Mouse (Mus musculus) stomach, postnatal 0 days (tissue): ENCODE measurements at regions not wholly inside any gene's neighbourhood (a gene's known extent, or its start where the extent isn't known, plus 50 kb on each side); places are given as distances from the start of the nearest gene placed in this dataset.

ENCODE experiments used
- ATAC-seq: fragments of 200-750 bp; cut with Nextera tagmentation; 2 replicates; pipeline ENCODE4 v1.8.0; 2017; ENCODE audit not compliant: low FRiP score, low TSS enrichment
- DNase-seq: peaks from one replicate; pipeline ENCODE4 v3.0.0-alpha.2; 2016; ENCODE audit warnings: low spot score
- H3K27ac ChIP-seq: fragments of 300-500 bp; sonication (generic); replicated peaks from 2 replicates; pipeline ENCODE4 v1.5.1; 2014; ENCODE audit warnings: mild to moderate bottlenecking, control low read depth
- H3K27me3 ChIP-seq: fragments of 300-500 bp; sonication (generic); 2 replicates; pipeline ENCODE4 v1.6.1; 2014; ENCODE audit warnings: low read length; ENCODE audit not compliant: control insufficient read depth, insufficient read depth
- H3K36me3 ChIP-seq: fragments of 300-500 bp; sonication (generic); 2 replicates; pipeline ENCODE4 v1.6.1; 2014; ENCODE audit warnings: low read length, mixed read lengths; ENCODE audit not compliant: control insufficient read depth, insufficient read depth
- H3K4me1 ChIP-seq: fragments of 300-500 bp; sonication (generic); replicated peaks from 2 replicates; pipeline ENCODE4 v1.6.1; 2014; ENCODE audit warnings: antibody characterized with exemption; ENCODE audit not compliant: control insufficient read depth, insufficient read depth
- H3K4me2 ChIP-seq: fragments of 300-500 bp; sonication (generic); replicated peaks from 2 replicates; pipeline ENCODE4 v1.6.1; 2014; ENCODE audit warnings: low read depth, mild to moderate bottlenecking, control low read depth, moderate library complexity
- H3K4me3 ChIP-seq: fragments of 300-500 bp; sonication (generic); 2 replicates; pipeline ENCODE4 v1.5.1; 2014; ENCODE audit warnings: low read depth, low read length, control low read depth
- H3K9ac ChIP-seq: fragments of 300-500 bp; sonication (generic); 2 replicates; pipeline ENCODE4 v1.6.1; 2014; ENCODE audit warnings: mild to moderate bottlenecking, low read length, control low read depth, mixed read lengths
- H3K9me3 ChIP-seq: fragments of 300-500 bp; sonication (generic); 2 replicates; pipeline ENCODE4 v1.6.1; 2016; ENCODE audit warnings: low read length; ENCODE audit not compliant: control insufficient read depth
- CTCF ChIP-seq: IDR thresholded peaks from 2 replicates; pipeline ENCODE4 v1.5.1; 2016; ENCODE audit warnings: antibody characterized with exemption, low read depth, mild to moderate bottlenecking, moderate library complexity
- EP300 ChIP-seq: optimal IDR thresholded peaks from 2 replicates; pipeline ENCODE3; 2016; ENCODE audit warnings: antibody characterized with exemption
- WGBS: fragments of 180-500 bp; shearing (Covaris S2); extraction: QIAGEN DNeasy Blood & Tissue Kit; methylation state at CpG from one replicate; pipeline ENCODE4 v1.1.7; 2014; 5-methylcytosine and 5-hydroxymethylcytosine counted together

- no peak for DNase-seq
These were observed 153.3 kb upstream of the Cdh11 start for GRCm38 (mm10) chr8:102938771-102939170.

DNA sequence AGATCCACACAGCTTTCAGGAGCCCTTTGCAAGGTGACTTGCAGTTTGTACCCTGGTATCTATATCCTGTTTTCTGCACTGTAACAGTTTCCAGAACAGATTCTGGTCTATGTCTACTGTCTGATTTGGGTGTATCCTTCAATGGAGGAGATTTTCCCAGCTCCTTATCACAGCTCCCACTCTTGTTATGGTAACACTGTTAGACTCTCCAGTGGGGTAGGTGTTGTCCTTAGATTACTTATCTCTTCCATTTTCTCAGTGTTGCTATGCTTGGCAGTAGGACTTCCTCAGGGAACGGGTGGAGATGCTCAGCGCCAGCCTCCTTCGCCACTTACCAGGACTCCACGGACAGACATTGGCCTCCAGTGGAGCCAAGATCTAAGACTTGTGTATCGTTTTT is 160.1 kb upstream of the Cdh11 start:
- H3K27me3 ChIP-seq, result no peaks in the 10 kb centered on the region
- no peaks in the 10 kb centered on the region for H3K36me3 ChIP-seq
- no peak overlapping the region for H3K9ac ChIP-seq
- DNase-seq (no peak), ATAC-seq (no peak)
- WGBS, result 81% methylated on average over 5 of the region's 5 CpGs
- TF ChIP-seq EP300, result no peak
- no peak for TF ChIP-seq CTCF
- no peak overlapping the region for H3K27ac ChIP-seq
- no peaks in the 10 kb centered on the region for H3K9me3 ChIP-seq
- no peak overlapping the region for H3K4me3 ChIP-seq
- H3K4me1 ChIP-seq, result no peaks in the 10 kb centered on the region
- no peak overlapping the region for H3K4me2 ChIP-seq

More at GRCm38 (mm10) chr8:102938771-102939170, 153.3 kb upstream of the Cdh11 start:
- no peaks in the 10 kb centered on the region for H3K36me3 ChIP-seq
- no peak overlapping the region for H3K4me3 ChIP-seq
- H3K27me3 ChIP-seq, result no peaks in the 10 kb centered on the region
- ATAC-seq, result no peak
- H3K27ac ChIP-seq, result no peak overlapping the region
- no peak overlapping the region for H3K9ac ChIP-seq
- no peaks in the 10 kb centered on the region for H3K4me1 ChIP-seq
- WGBS, result 87% methylated on average over 2 of the region's 2 CpGs
- H3K4me2 ChIP-seq, result no peak overlapping the region
- H3K9me3 ChIP-seq, result no peaks in the 10 kb centered on the region
- no peak for TF ChIP-seq EP300
- TF ChIP-seq CTCF, result no peak

DNA sequence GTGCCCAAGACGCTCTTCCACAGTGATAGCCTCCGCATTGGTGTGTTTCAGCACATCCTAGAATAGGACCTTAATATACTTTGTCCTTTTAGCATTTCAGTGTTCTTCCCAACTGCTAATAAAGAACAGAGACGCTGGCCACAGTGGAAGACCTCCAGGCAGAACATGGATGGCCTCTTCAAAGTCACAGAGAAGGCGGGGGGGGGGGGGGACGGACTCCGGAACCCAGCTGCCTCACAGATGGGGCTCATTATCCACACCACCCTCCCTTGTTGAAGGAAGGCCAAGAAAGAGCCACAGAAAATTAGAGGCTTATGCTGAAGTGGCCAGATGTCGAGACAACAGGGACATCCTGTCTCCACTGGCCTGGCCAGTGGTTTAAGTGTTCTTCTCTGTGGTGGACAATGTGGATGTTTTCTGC is 192.7 kb upstream of the Cdh11 start:
- Histone ChIP-seq H3K27ac (no peak overlapping the region), H3K4me2 (no peak overlapping the region), H3K9ac (no peak overlapping the region), H3K36me3 (no peaks in the 10 kb centered on the region), H3K4me3 (no peak overlapping the region), H3K4me1 (no peaks in the 10 kb centered on the region), H3K9me3 (no peaks in the 10 kb centered on the region), H3K27me3 (no peaks in the 10 kb centered on the region)
- no peak for ATAC-seq
- TF ChIP-seq CTCF (no peak), EP300 (no peak)
- WGBS, result 59% methylated on average over 7 of the region's 7 CpGs
- no peak for DNase-seq

GRCm38 (mm10) chr8:102983220-102983909 is 197.9 kb upstream of the Cdh11 start:
- H3K4me3 ChIP-seq, result no peak overlapping the region
- no peaks in the 10 kb centered on the region for H3K36me3 ChIP-seq
- H3K4me2 ChIP-seq, result no peak overlapping the region
- H3K27ac ChIP-seq, result no peak overlapping the region
- no peaks in the 10 kb centered on the region for H3K27me3 ChIP-seq
- DNase-seq (no peak), ATAC-seq (no peak)
- 51% methylated on average over 3 of the region's 3 CpGs for WGBS
- no peak for TF ChIP-seq EP300
- no peak for TF ChIP-seq CTCF
- no peaks in the 10 kb centered on the region for H3K4me1 ChIP-seq
- no peaks in the 10 kb centered on the region for H3K9me3 ChIP-seq
- H3K9ac ChIP-seq, result no peak overlapping the region

- Histone ChIP-seq H3K9me3 (no peaks in the 10 kb centered on the region), H3K4me3 (no peak overlapping the region), H3K9ac (no peak overlapping the region), H3K4me1 (no peaks in the 10 kb centered on the region), H3K27me3 (no peaks in the 10 kb centered on the region), H3K36me3 (no peaks in the 10 kb centered on the region), H3K27ac (no peak overlapping the region), H3K4me2 (no peak overlapping the region)
- DNase-seq (no peak), ATAC-seq (no peak)
- WGBS, result 72% methylated on average over 3 of the region's 3 CpGs
- TF ChIP-seq CTCF (no peak), EP300 (no peak)
These were observed 198.4 kb upstream of the Cdh11 start for GRCm38 (mm10) chr8:102983910-102984225.

DNA sequence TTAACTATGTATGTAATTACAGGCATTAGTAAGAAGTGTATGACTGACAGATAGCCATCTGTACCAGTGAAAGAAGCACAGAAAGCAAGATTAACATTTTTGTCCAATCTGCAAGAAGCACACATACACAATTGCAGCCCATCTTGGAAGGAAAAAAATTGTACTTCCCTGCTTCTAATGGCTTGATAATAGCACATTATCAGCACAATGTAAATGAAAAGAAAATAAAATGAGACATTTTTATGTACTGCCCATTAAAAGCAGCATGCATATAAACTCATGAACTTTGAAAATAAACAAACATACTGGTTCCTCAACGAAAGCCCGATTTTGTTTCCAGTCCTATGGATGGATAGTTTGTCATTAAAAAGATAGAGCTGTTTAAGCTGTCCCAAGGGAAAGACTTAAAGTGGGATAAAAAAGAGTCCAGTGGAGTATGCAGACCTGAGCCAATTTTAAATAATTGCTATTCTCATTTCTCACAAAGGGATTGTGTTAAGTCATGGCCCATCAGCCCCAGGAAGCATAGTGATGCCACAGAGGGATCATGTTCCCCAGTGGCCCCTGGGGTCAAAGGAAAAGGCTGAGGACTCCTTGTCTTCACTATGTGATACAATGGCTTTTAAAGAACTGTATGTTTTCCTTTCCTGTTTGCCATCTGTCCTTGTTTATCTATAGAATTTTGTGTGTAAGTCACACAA is 222.0 kb upstream of the Cdh11 start:
- no peaks in the 10 kb centered on the region for H3K36me3 ChIP-seq
- WGBS, result 41% methylated on average over 2 of the region's 2 CpGs
- ATAC-seq (no peak), DNase-seq (no peak)
- H3K4me2 ChIP-seq, result no peak overlapping the region
- H3K4me3 ChIP-seq, result no peak overlapping the region
- H3K27ac ChIP-seq, result no peak overlapping the region
- H3K9ac ChIP-seq, result no peak overlapping the region
- H3K27me3 ChIP-seq, result no peaks in the 10 kb centered on the region
- no peaks in the 10 kb centered on the region for H3K9me3 ChIP-seq
- H3K4me1 ChIP-seq, result no peaks in the 10 kb centered on the region
- TF ChIP-seq EP300 (no peak), CTCF (no peak)
